Mouse (Mus musculus) heart, embryonic 10.5 days (tissue): ENCODE measurements around the gene Fmod. TPM values are rescaled to one million over a fixed set of nuclear protein-coding genes. Genes with fewer than 3 reads are reported as not detected.

ENCODE experiments used
- DNase-seq: peaks from one replicate; pipeline ENCODE4 v3.0.0-alpha.2; 2017; ENCODE audit warnings: low spot score
- H3K27ac ChIP-seq: fragments of 300-500 bp; sonication (generic); 2 replicates; pipeline ENCODE4 v1.5.1; 2016; ENCODE audit warnings: mild to moderate bottlenecking
- H3K27me3 ChIP-seq: fragments of 300-500 bp; sonication (generic); 2 replicates; pipeline ENCODE4 v1.6.1; 2016; ENCODE audit warnings: mild to moderate bottlenecking; ENCODE audit not compliant: poor library complexity, insufficient read depth, severe bottlenecking
- H3K36me3 ChIP-seq: fragments of 300-500 bp; sonication (generic); 2 replicates; pipeline ENCODE4 v1.6.1; 2016; ENCODE audit warnings: mild to moderate bottlenecking, moderate library complexity
- H3K4me1 ChIP-seq: fragments of 300-500 bp; sonication (generic); 2 replicates; pipeline ENCODE4 v1.6.1; 2016; ENCODE audit warnings: mild to moderate bottlenecking
- H3K4me3 ChIP-seq: fragments of 300-500 bp; sonication (generic); 2 replicates; pipeline ENCODE4 v1.5.1; 2016; ENCODE audit warnings: mild to moderate bottlenecking, moderate library complexity
- H3K9me3 ChIP-seq: fragments of 300-500 bp; sonication (generic); 2 replicates; pipeline ENCODE4 v1.6.1; 2016; ENCODE audit warnings: mild to moderate bottlenecking, moderate library complexity
- WGBS: fragments of 180-500 bp; shearing (Covaris S2); methylation state at CpG from one replicate; pipeline ENCODE4 v1.1.7; 2016; 5-methylcytosine and 5-hydroxymethylcytosine counted together
- polyA plus RNA-seq: library from polyadenylated mRNA; unstranded; fragments of >200 nt; fragmentation: Nextera tagmentation; extraction: Ambion mirVana; gene quantifications from 2 replicates; pipeline ENCODE4 v1.2.1, GENCODE M21; 2016

The Fmod gene
- polyA plus RNA-seq, 1 experiment from 2014 or later, result 9.5 TPM

DNA sequence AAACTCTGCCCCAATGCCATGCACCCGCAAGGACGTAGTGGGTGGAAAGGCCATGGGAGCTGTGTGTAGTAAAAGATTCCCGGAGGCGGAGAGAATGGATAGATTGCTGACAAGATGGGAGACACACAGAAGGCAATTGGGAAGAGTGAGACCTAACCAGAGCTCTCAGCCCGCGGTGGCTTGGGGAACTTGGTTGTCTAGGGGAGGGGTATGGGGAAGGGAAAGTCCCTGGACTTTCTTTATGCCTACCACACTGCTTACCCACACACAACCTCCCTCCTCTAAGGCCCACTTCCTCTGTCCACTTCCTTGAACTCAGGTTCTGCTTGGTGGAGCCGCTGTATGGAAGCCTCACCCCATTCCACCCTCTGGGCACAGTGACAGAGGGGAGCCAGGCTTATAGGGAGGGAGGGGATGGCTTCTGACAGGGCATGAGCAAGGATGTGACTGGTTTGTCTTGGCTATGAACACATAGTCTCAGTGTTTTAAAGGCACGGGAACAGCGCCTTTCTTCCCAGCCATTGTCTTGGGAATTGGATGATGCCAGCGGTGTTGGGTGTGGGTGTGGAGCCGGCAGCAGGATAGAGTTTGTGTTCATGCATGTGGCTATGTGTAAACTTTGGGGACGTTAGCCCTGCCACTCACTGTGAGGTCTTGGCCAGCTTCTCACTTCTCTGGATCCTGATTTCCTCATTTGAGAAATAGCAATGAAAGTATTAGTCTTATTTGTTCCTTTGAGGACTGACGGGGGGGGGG, 56.9 kb downstream of the Fmod start:
- Histone ChIP-seq H3K9me3 (no peaks in the 10 kb centered on the region), H3K4me3 (peak overlapping the region; percentile 59; the same call in 1 of the 2 replicates), H3K27me3 (peaks cover 12% of the 10 kb centered on the region; the same call in 1 of the 2 replicates), H3K27ac (peak overlapping the region; percentile 95), H3K36me3 (no peaks in the 10 kb centered on the region), H3K4me1 (peaks cover 75% of the 10 kb centered on the region)
- no peak for DNase-seq
- 68% methylated on average over 13 of the region's 13 CpGs for WGBS

DNA sequence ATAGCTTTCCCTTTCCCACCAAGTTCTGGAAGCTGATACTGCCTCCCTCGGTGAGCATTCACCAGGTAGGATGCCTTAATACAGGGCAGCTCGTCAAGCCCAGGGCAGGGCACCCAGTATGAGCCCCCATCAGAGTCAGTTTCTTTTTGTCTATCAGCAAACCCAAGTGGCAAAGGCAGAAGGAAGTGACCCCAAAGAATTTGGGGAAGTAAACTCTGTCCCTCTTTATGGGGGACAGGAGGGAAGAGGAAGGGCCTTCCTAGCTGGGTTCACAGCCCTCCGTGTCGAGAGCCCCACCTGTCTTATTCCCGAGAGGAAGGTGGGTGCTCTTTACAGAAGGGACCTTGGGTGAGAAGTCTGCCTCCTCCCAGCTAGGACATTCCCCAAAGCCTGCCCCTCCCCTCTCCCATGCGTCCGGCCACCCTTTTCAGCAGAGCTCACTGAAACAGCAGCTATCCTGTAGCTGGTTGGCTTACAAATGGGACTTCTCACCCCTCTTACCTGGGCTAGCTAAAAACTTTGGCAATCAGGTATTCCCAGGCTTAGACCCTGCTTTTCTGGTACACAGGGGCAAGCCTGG, 58.1 kb downstream of the Fmod start:
- no peak for DNase-seq
- Histone ChIP-seq H3K27ac (peak overlapping the region; percentile 62), H3K36me3 (no peaks in the 10 kb centered on the region), H3K4me3 (no peak overlapping the region), H3K27me3 (peaks cover 12% of the 10 kb centered on the region; the same call in 1 of the 2 replicates), H3K9me3 (no peaks in the 10 kb centered on the region), H3K4me1 (peaks cover 85% of the 10 kb centered on the region)
- 59% methylated on average over 7 of the region's 7 CpGs for WGBS

DNA sequence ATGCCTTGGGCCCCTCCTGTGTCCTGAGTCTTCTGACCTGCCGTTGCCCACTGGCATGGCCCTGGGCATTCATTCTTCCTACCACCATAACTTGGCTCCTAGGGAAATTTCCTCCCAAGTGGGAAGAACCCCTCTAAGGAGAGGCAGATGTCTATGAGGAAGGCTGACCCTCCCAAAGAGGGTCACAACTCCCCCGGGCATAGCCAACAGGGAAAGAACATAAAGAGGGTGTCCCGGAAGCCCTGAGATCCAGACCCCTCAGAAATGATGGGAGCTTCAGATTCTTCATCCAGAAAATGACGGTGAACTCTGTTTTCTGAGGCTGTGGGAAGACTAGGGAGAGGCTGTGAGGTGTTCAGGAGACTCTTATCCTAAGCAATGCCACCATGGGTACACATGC, 58.7 kb downstream of the Fmod start:
- Histone ChIP-seq H3K27me3 (peaks cover 12% of the 10 kb centered on the region; the same call in 1 of the 2 replicates), H3K4me3 (no peak overlapping the region), H3K27ac (peak overlapping the region; percentile 93; the same call in 1 of the 2 replicates), H3K9me3 (no peaks in the 10 kb centered on the region), H3K4me1 (peaks cover 91% of the 10 kb centered on the region), H3K36me3 (no peaks in the 10 kb centered on the region)
- DNase-seq, result no peak
- WGBS, result 84% methylated on average over 4 of the region's 4 CpGs

- peaks cover 90% of the 10 kb centered on the region for H3K4me1 ChIP-seq
- H3K27ac ChIP-seq, result peak overlapping the region; percentile 93; the same call in 1 of the 2 replicates
- H3K27me3 ChIP-seq, result peaks cover 12% of the 10 kb centered on the region; the same call in 1 of the 2 replicates
- WGBS, result 68% methylated on average over 14 of the region's 14 CpGs
- DNase-seq, result no peak
- no peaks in the 10 kb centered on the region for H3K9me3 ChIP-seq
- no peaks in the 10 kb centered on the region for H3K36me3 ChIP-seq
- no peak overlapping the region for H3K4me3 ChIP-seq
Observed at GRCm38 (mm10) chr1:134096264-134096934, 59.3 kb downstream of the Fmod start.

DNA sequence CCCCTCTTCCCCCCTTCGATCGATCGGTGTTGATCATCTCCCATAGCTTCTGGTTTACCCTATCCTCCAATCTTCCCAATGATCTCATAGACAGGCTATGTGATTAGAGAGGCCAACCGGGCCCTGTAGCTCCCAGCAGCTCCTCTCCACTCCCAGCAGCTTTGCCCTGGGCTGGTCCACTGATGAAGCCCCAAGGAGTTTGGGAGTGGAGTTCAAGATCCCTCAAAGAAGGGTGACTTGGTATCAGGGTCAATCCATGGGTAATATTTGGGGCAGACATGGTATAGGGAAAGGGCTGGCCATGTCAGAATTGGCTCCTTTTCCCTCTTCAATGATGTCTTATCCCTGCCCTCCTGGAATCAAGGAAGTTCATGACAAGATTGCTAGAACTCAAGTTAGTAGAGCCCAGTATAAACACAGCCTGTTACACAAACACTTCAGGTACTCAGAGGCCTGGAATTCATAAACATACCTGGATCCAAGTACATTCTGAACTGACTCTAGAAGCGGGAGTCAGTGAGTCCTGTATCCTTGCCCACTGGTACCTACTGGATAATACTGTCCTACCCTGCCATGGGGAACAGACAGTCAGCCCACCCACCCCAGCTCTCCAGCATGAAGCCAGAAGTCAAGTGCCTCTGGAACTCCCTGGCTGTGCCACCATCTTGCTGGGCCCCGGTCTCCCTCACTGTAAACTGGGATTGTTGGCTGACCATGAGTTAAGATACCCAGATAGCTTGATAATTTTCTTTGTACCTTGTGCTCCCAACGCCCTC, 60.2 kb downstream of the Fmod start:
- H3K27me3 ChIP-seq, result peaks cover 12% of the 10 kb centered on the region; the same call in 1 of the 2 replicates
- H3K27ac ChIP-seq, result peak overlapping the region; percentile 93
- no peak overlapping the region for H3K4me3 ChIP-seq
- 86% methylated on average over 7 of the region's 7 CpGs for WGBS
- H3K4me1 ChIP-seq, result peaks cover 82% of the 10 kb centered on the region
- no peaks in the 10 kb centered on the region for H3K36me3 ChIP-seq
- no peak for DNase-seq
- no peaks in the 10 kb centered on the region for H3K9me3 ChIP-seq

Other genes starting within 250 kb of the Fmod start
- 15.2 and 26.4 TPM in 2 replicates for gene Atp2b4, start 236.2 kb upstream of the Fmod start, polyA plus RNA-seq
- gene Optc, start 129.3 kb upstream of the Fmod start, polyA plus RNA-seq, result 0.16 and 0.69 TPM in 2 replicates
- gene Prelp, start 115.8 kb upstream of the Fmod start, polyA plus RNA-seq, result 0.16 and 0.31 TPM in 2 replicates
- 26.1 and 34.2 TPM in 2 replicates for gene Btg2, start 41.9 kb downstream of the Fmod start, polyA plus RNA-seq
- gene Chit1, start 74.0 kb downstream of the Fmod start, polyA plus RNA-seq, result 1.1 and 2.0 TPM in 2 replicates
- 0.87 and 1.1 TPM in 2 replicates for gene Chil1, start 144.9 kb downstream of the Fmod start, polyA plus RNA-seq
- 0.33 and 0.43 TPM in 2 replicates for gene Mybph, start 156.2 kb downstream of the Fmod start, polyA plus RNA-seq
- gene Adora1, start 198.2 kb downstream of the Fmod start, polyA plus RNA-seq, result 8.0 and 8.1 TPM in 2 replicates